Mouse (Mus musculus) lung, embryonic 16.5 days (tissue): ENCODE measurements at regions not wholly inside any gene's neighbourhood (a gene's known extent, or its start where the extent isn't known, plus 50 kb on each side); places are given as distances from the start of the nearest gene placed in this dataset.

ENCODE experiments used
- ATAC-seq: fragments of 200-750 bp; cut with Nextera tagmentation; 2 replicates; pipeline ENCODE4 v1.8.0; 2017; ENCODE audit warnings: low read depth, mild to moderate bottlenecking, moderate library complexity
- H3K27ac ChIP-seq: fragments of 300-500 bp; sonication (generic); 2 replicates; pipeline ENCODE4 v1.5.1; 2014; ENCODE audit warnings: mild to moderate bottlenecking, control low read depth, low read length
- H3K27me3 ChIP-seq: fragments of 300-500 bp; sonication (generic); 2 replicates; pipeline ENCODE4 v1.6.1; 2014; ENCODE audit warnings: low read depth, low read length, mixed read lengths; ENCODE audit not compliant: control insufficient read depth, insufficient read depth
- H3K36me3 ChIP-seq: fragments of 300-500 bp; sonication (generic); 2 replicates; pipeline ENCODE4 v1.6.1; 2014; ENCODE audit warnings: low read length; ENCODE audit not compliant: control insufficient read depth, insufficient read depth
- H3K4me1 ChIP-seq: fragments of 300-500 bp; sonication (generic); replicated peaks from 2 replicates; pipeline ENCODE4 v1.6.1; 2014; ENCODE audit warnings: low read length, mixed read lengths; ENCODE audit not compliant: control insufficient read depth, insufficient read depth
- H3K4me2 ChIP-seq: fragments of 300-500 bp; sonication (generic); 2 replicates; pipeline ENCODE4 v1.6.1; 2014; ENCODE audit warnings: low read depth, low read length, control low read depth
- H3K4me3 ChIP-seq: fragments of 300-500 bp; sonication (generic); 2 replicates; pipeline ENCODE4 v1.5.1; 2014; ENCODE audit warnings: mild to moderate bottlenecking, low read length, control low read depth
- H3K9ac ChIP-seq: fragments of 300-500 bp; sonication (generic); 2 replicates; pipeline ENCODE4 v1.6.1; 2014; ENCODE audit warnings: low read length, control low read depth
- H3K9me3 ChIP-seq: fragments of 300-500 bp; sonication (generic); 2 replicates; pipeline ENCODE4 v1.6.1; 2016; ENCODE audit warnings: low read length; ENCODE audit not compliant: control insufficient read depth
- WGBS: fragments of 180-500 bp; shearing (Covaris S2); extraction: QIAGEN DNeasy Blood & Tissue Kit; methylation state at CpG from one replicate; pipeline ENCODE4 v1.1.7; 2014; 5-methylcytosine and 5-hydroxymethylcytosine counted together

GRCm38 (mm10) chr7:133244601-133245000 lies 120.4 kb upstream of the Ctbp2 start:
- no peak for ATAC-seq
- no peaks in the 10 kb centered on the region for H3K36me3 ChIP-seq
- no peaks in the 10 kb centered on the region for H3K27me3 ChIP-seq
- H3K4me2 ChIP-seq: peak overlapping the region; percentile 39
- 0 out of 2 replicates have a peak overlapping the region, but pooled peaks have one; percentile 14 for H3K9ac ChIP-seq
- H3K4me1 ChIP-seq: no peaks in the 10 kb centered on the region
- no peak overlapping the region for H3K4me3 ChIP-seq
- H3K27ac ChIP-seq: no peak overlapping the region
- no peaks in the 10 kb centered on the region for H3K9me3 ChIP-seq
- 12% methylated on average over 11 of the region's 11 CpGs for WGBS

- Histone ChIP-seq H3K4me3 (no peak overlapping the region), H3K9ac (no peak overlapping the region), H3K27me3 (no peaks in the 10 kb centered on the region), H3K4me1 (no peaks in the 10 kb centered on the region), H3K4me2 (no peak overlapping the region), H3K36me3 (no peaks in the 10 kb centered on the region), H3K9me3 (no peaks in the 10 kb centered on the region), H3K27ac (no peak overlapping the region)
- ATAC-seq: no peak
- 74% methylated on average over 5 of the region's 5 CpGs for WGBS
Measured at GRCm38 (mm10) chr7:133234326-133234725, 110.2 kb upstream of the Ctbp2 start.

- ATAC-seq: no peak
- H3K4me2 ChIP-seq: no peak overlapping the region
- H3K4me1 ChIP-seq: no peaks in the 10 kb centered on the region
- no peaks in the 10 kb centered on the region for H3K9me3 ChIP-seq
- no peak overlapping the region for H3K27ac ChIP-seq
- H3K27me3 ChIP-seq: no peaks in the 10 kb centered on the region
- no peak overlapping the region for H3K4me3 ChIP-seq
- no peaks in the 10 kb centered on the region for H3K36me3 ChIP-seq
- H3K9ac ChIP-seq: no peak overlapping the region
- WGBS: 85% methylated on average over 10 of the region's 10 CpGs
Measured at GRCm38 (mm10) chr7:133232889-133233441, 108.8 kb upstream of the Ctbp2 start.

GRCm38 (mm10) chr7:133230806-133231205 lies 106.7 kb upstream of the Ctbp2 start:
- Histone ChIP-seq H3K27me3 (no peaks in the 10 kb centered on the region), H3K4me2 (no peak overlapping the region), H3K4me1 (no peaks in the 10 kb centered on the region), H3K27ac (no peak overlapping the region), H3K9ac (no peak overlapping the region), H3K4me3 (no peak overlapping the region), H3K9me3 (no peaks in the 10 kb centered on the region), H3K36me3 (no peaks in the 10 kb centered on the region)
- 60% methylated on average over 3 of the region's 3 CpGs for WGBS
- ATAC-seq: no peak

- no peaks in the 10 kb centered on the region for H3K9me3 ChIP-seq
- H3K36me3 ChIP-seq: no peaks in the 10 kb centered on the region
- no peak overlapping the region for H3K27ac ChIP-seq
- H3K4me1 ChIP-seq: no peaks in the 10 kb centered on the region
- WGBS: 70% methylated on average over 19 of the region's 19 CpGs
- no peak overlapping the region for H3K4me3 ChIP-seq
- H3K27me3 ChIP-seq: no peaks in the 10 kb centered on the region
- ATAC-seq: no peak
- no peak overlapping the region for H3K9ac ChIP-seq
- H3K4me2 ChIP-seq: no peak overlapping the region
Measured at GRCm38 (mm10) chr7:133223948-133224652, 99.9 kb upstream of the Ctbp2 start.

GRCm38 (mm10) chr7:133212328-133212727 lies 88.2 kb upstream of the Ctbp2 start:
- Histone ChIP-seq H3K9ac (no peak overlapping the region), H3K4me2 (no peak overlapping the region), H3K36me3 (no peaks in the 10 kb centered on the region), H3K27ac (no peak overlapping the region), H3K4me1 (no peaks in the 10 kb centered on the region), H3K9me3 (no peaks in the 10 kb centered on the region), H3K4me3 (no peak overlapping the region), H3K27me3 (no peaks in the 10 kb centered on the region)
- no peak for ATAC-seq
- WGBS: 65% methylated on average over 4 of the region's 4 CpGs

- no peaks in the 10 kb centered on the region for H3K27me3 ChIP-seq
- H3K4me1 ChIP-seq: no peaks in the 10 kb centered on the region
- H3K4me2 ChIP-seq: no peak overlapping the region
- H3K27ac ChIP-seq: no peak overlapping the region
- ATAC-seq: no peak
- H3K9ac ChIP-seq: no peak overlapping the region
- H3K36me3 ChIP-seq: no peaks in the 10 kb centered on the region
- no peak overlapping the region for H3K4me3 ChIP-seq
- 14% methylated on average over 7 of the region's 7 CpGs for WGBS
- no peaks in the 10 kb centered on the region for H3K9me3 ChIP-seq
Measured at GRCm38 (mm10) chr7:133205704-133206103, 81.5 kb upstream of the Ctbp2 start.

- 56% methylated on average over 1 of the region's 1 CpGs for WGBS
- H3K4me3 ChIP-seq: no peak overlapping the region
- H3K27ac ChIP-seq: no peak overlapping the region
- no peak overlapping the region for H3K9ac ChIP-seq
- no peaks in the 10 kb centered on the region for H3K4me1 ChIP-seq
- H3K27me3 ChIP-seq: no peaks in the 10 kb centered on the region
- H3K36me3 ChIP-seq: no peaks in the 10 kb centered on the region
- H3K9me3 ChIP-seq: no peaks in the 10 kb centered on the region
- ATAC-seq: no peak
- H3K4me2 ChIP-seq: no peak overlapping the region
Measured at GRCm38 (mm10) chr7:133204485-133204884, 80.3 kb upstream of the Ctbp2 start.

- Histone ChIP-seq H3K36me3 (no peaks in the 10 kb centered on the region), H3K27me3 (no peaks in the 10 kb centered on the region), H3K4me2 (no peak overlapping the region), H3K9ac (no peak overlapping the region), H3K9me3 (no peaks in the 10 kb centered on the region), H3K27ac (no peak overlapping the region), H3K4me3 (no peak overlapping the region), H3K4me1 (no peaks in the 10 kb centered on the region)
- ATAC-seq: no peak
- WGBS: 71% methylated on average over 7 of the region's 7 CpGs
Measured at GRCm38 (mm10) chr7:133203933-133204332, 79.8 kb upstream of the Ctbp2 start.
